Comparison of ENCODE assay signal across 11 mouse cellular contexts in genomic region chr17:70910238-70910637, GRCm38 (mm10). TPM values are rescaled to one million over a fixed set of nuclear protein-coding genes. Genes with fewer than 3 reads are reported as not detected.
DNase-seq lines count a peak whose midpoint lies in the region; ATAC-seq and TF ChIP-seq lines count a peak whose summit lies in the region.
"Had no signal": no experiment of that assay in that cellular context is flagged by ENCODE, and none has a peak within 500 bp of the region (broad histone marks: within the 10 kb centered on the region; RNA-seq: fewer than 3 reads in every experiment).

No protein-coding gene starts in this region.

- no peak for TF ChIP-seq EP300 in liver, embryonic 14.5 days (IDR thresholded peaks at IDR 0.05; ENCODE audit: low read depth)

- peak; percentile 30 for DNase-seq in embryonic facial prominence, embryonic 11.5 days (ENCODE audit: low spot score)
- no peak for DNase-seq in embryonic facial prominence, embryonic 10.5 days (ENCODE audit: low spot score)
- no peak for DNase-seq in liver, embryonic 14.5 days (ENCODE audit: low read depth in 3 of 3, low spot score in 3 of 3)
- DNase-seq in liver, embryonic 11.5 days (ENCODE audit: low spot score), result no peak
- peak; percentile 59 for DNase-seq in R1 (ENCODE audit: low read depth, low spot score)
- peak; percentile 51 for DNase-seq in splenic B cell, adult 2 months (ENCODE audit: low read depth, low spot score)
- DNase-seq in adrenal gland, postnatal 10 days, result no peak
- no peak for DNase-seq in frontal cortex, adult 2 months (ENCODE audit: extremely low spot score in 1 of 2, low spot score in 1 of 2)
- DNase-seq: cerebellum, postnatal 25 days; gastrocnemius, postnatal 25 days had no signal

- H3K36me3 ChIP-seq in embryonic facial prominence, embryonic 11.5 days (replicated peaks; ENCODE audit: control insufficient read depth, insufficient read depth, low read depth, low read length), result no peaks in the 10 kb centered on the region
- no peaks in the 10 kb centered on the region for H3K36me3 ChIP-seq in embryonic facial prominence, embryonic 10.5 days (replicated peaks)
- H3K36me3 ChIP-seq in liver, embryonic 14.5 days (replicated peaks; ENCODE audit: control insufficient read depth, insufficient read depth, low read depth), result no peaks in the 10 kb centered on the region
- no peaks in the 10 kb centered on the region for H3K36me3 ChIP-seq in liver, embryonic 11.5 days (ENCODE audit: control insufficient read depth, insufficient read depth, low read length)
- H3K36me3 ChIP-seq in splenic B cell, adult 2 months (ENCODE audit: control insufficient read depth, insufficient read depth, low read length, poor library complexity, severe bottlenecking), result no peaks in the 10 kb centered on the region
- H3K36me3 ChIP-seq: limb, embryonic 15.5 days had no signal

- no peak overlapping the region for H3K9ac ChIP-seq in embryonic facial prominence, embryonic 11.5 days (replicated peaks; ENCODE audit: low read length)
- H3K9ac ChIP-seq in liver, embryonic 14.5 days (replicated peaks), result no peak overlapping the region
- H3K9ac ChIP-seq in liver, embryonic 11.5 days (ENCODE audit: low read depth, low read length), result no peak overlapping the region
- H3K9ac ChIP-seq: limb, embryonic 15.5 days had no signal

- H3K4me1 ChIP-seq in embryonic facial prominence, embryonic 11.5 days (ENCODE audit: control insufficient read depth, insufficient read depth, low read length), result no peaks in the 10 kb centered on the region
- no peaks in the 10 kb centered on the region for H3K4me1 ChIP-seq in embryonic facial prominence, embryonic 10.5 days
- no peaks in the 10 kb centered on the region for H3K4me1 ChIP-seq in liver, embryonic 14.5 days (replicated peaks; ENCODE audit: control insufficient read depth in 2 of 2, insufficient read depth in 2 of 2, low read length in 1 of 2)
- H3K4me1 ChIP-seq in liver, embryonic 11.5 days (replicated peaks; ENCODE audit: control insufficient read depth, insufficient read depth, low read length), result no peaks in the 10 kb centered on the region
- H3K4me1 ChIP-seq: limb, embryonic 15.5 days had no signal

- no peaks in the 10 kb centered on the region for H3K27me3 ChIP-seq in embryonic facial prominence, embryonic 11.5 days (ENCODE audit: control insufficient read depth, insufficient read depth, low read length)
- H3K27me3 ChIP-seq in embryonic facial prominence, embryonic 10.5 days (replicated peaks; ENCODE audit: low read depth, poor library complexity, severe bottlenecking), result no peaks in the 10 kb centered on the region
- no peaks in the 10 kb centered on the region for H3K27me3 ChIP-seq in liver, embryonic 14.5 days (ENCODE audit: control insufficient read depth, insufficient read depth, low read length)
- H3K27me3 ChIP-seq in liver, embryonic 11.5 days (replicated peaks; ENCODE audit: control insufficient read depth, insufficient read depth, low read length), result no peaks in the 10 kb centered on the region
- H3K27me3 ChIP-seq in splenic B cell, adult 2 months (ENCODE audit: control insufficient read depth, insufficient read depth, low read length, poor library complexity, severe bottlenecking), result no peaks in the 10 kb centered on the region
- H3K27me3 ChIP-seq: limb, embryonic 15.5 days had no signal

- no peaks in the 10 kb centered on the region for H3K9me3 ChIP-seq in embryonic facial prominence, embryonic 11.5 days (replicated peaks; ENCODE audit: control insufficient read depth, low read length)
- H3K9me3 ChIP-seq in embryonic facial prominence, embryonic 10.5 days, result no peaks in the 10 kb centered on the region
- H3K9me3 ChIP-seq in liver, embryonic 14.5 days (ENCODE audit: control insufficient read depth, low read length), result no peaks in the 10 kb centered on the region
- H3K9me3 ChIP-seq in liver, embryonic 11.5 days (ENCODE audit: control insufficient read depth, low read length), result no peaks in the 10 kb centered on the region
- H3K9me3 ChIP-seq: limb, embryonic 15.5 days had no signal

- H3K4me2 ChIP-seq in embryonic facial prominence, embryonic 11.5 days (ENCODE audit: low read depth, low read length), result no peak overlapping the region
- no peak overlapping the region for H3K4me2 ChIP-seq in liver, embryonic 14.5 days (ENCODE audit: low read depth)
- no peak overlapping the region for H3K4me2 ChIP-seq in liver, embryonic 11.5 days
- H3K4me2 ChIP-seq: limb, embryonic 15.5 days had no signal

- H3K4me3 ChIP-seq in embryonic facial prominence, embryonic 11.5 days (ENCODE audit: low read depth, low read length), result no peak overlapping the region
- H3K4me3 ChIP-seq in embryonic facial prominence, embryonic 10.5 days, result no peak overlapping the region
- no peak overlapping the region for H3K4me3 ChIP-seq in liver, embryonic 14.5 days (ENCODE audit: insufficient read depth in 1 of 2, low read depth in 2 of 2, low read length in 2 of 2)
- H3K4me3 ChIP-seq in liver, embryonic 11.5 days (ENCODE audit: low read depth, low read length), result no peak overlapping the region
- H3K4me3 ChIP-seq: limb, embryonic 15.5 days had no signal

- ATAC-seq in embryonic facial prominence, embryonic 11.5 days (replicated peaks; ENCODE audit: insufficient number of reproducible peaks, low FRiP score, low TSS enrichment, low read depth), result no peak
- ATAC-seq in liver, embryonic 14.5 days (ENCODE audit: insufficient read depth), result no peak
- ATAC-seq in liver, embryonic 11.5 days (replicated peaks; ENCODE audit: low FRiP score), result no peak

- WGBS in embryonic facial prominence, embryonic 11.5 days, result 78% methylated on average over 2 of the region's 2 CpGs
- 79% methylated on average over 2 of the region's 2 CpGs for WGBS in embryonic facial prominence, embryonic 10.5 days
- 63% methylated on average over 2 of the region's 2 CpGs for WGBS in liver, embryonic 14.5 days (ENCODE audit: insufficient replicate concordance)
- 80% methylated on average over 2 of the region's 2 CpGs for WGBS in liver, embryonic 11.5 days

- no peak overlapping the region for H3K27ac ChIP-seq in embryonic facial prominence, embryonic 11.5 days (replicated peaks; ENCODE audit: low read depth, low read length)
- no peak overlapping the region for H3K27ac ChIP-seq in embryonic facial prominence, embryonic 10.5 days (replicated peaks)
- H3K27ac ChIP-seq in liver, embryonic 14.5 days, result no peak overlapping the region
- no peak overlapping the region for H3K27ac ChIP-seq in liver, embryonic 11.5 days (ENCODE audit: low read depth, low read length)
- H3K27ac ChIP-seq: limb, embryonic 15.5 days had no signal

- peak; percentile 12; the same call in 1 of the 2 replicates for TF ChIP-seq CTCF in liver, embryonic 14.5 days (IDR thresholded peaks at IDR 0.05; ENCODE audit: low read depth)

RNA-seq across cellular contexts. Expression of gene Tgif1, which starts 56.9 kb away (rescaled TPM):
- 92.4 and 96.5 TPM in 2 replicates for polyA plus RNA-seq in embryonic facial prominence, embryonic 11.5 days (2014; fragmentation: Nextera tagmentation; extraction: Ambion mirVana)
- polyA plus RNA-seq in embryonic facial prominence, embryonic 10.5 days (2016; fragmentation: Nextera tagmentation; extraction: Ambion mirVana), result 110 and 112 TPM in 2 replicates
- 6.3 and 7.0 TPM in 2 replicates for polyA plus RNA-seq in liver, embryonic 14.5 days (2012; rRNA removed)
- polyA plus RNA-seq in liver, embryonic 14.5 days (2014; fragmentation: Nextera tagmentation; extraction: Ambion mirVana), result 5.0 TPM in 2 replicates
- polyA plus RNA-seq in liver, embryonic 11.5 days (2014; fragmentation: Nextera tagmentation; extraction: Ambion mirVana), result 26.6 and 30.8 TPM in 2 replicates
- 10 to 100 TPM; 35.7 to 51.8 TPM for total RNA-seq in adrenal gland, postnatal 10 days (2021)
- polyA plus RNA-seq in frontal cortex, adult 2 months (2012; rRNA removed), result 2.9 and 3.8 TPM in 2 replicates

Comparison
In these comparisons a context has a peak if more than half of its experiments do, and no peak if none do; other contexts are left out.
1. DNase-seq: peak in embryonic facial prominence, embryonic 11.5 days (single experiment), R1 (single experiment) and splenic B cell, adult 2 months (single experiment); none in embryonic facial prominence, embryonic 10.5 days (single experiment), liver, embryonic 14.5 days (0 of 3), liver, embryonic 11.5 days (single experiment), adrenal gland, postnatal 10 days (single experiment) and frontal cortex, adult 2 months (0 of 2).